Mouse (Mus musculus) ES-Bruce4 (cell line): ENCODE measurements around the gene Vax1.

ENCODE experiments used
- CTCF ChIP-seq: IDR thresholded peaks from one replicate; pipeline ENCODE4 v1.8.1; 2011; ENCODE audit warnings: low read depth, low read length
- EP300 ChIP-seq: IDR thresholded peaks from 2 replicates; pipeline ENCODE4 v1.6.1; 2011; ENCODE audit warnings: low read depth, low read length; ENCODE audit not compliant: insufficient read depth
- POLR2A ChIP-seq: IDR thresholded peaks from one replicate; pipeline ENCODE4 v1.8.1; 2011; ENCODE audit warnings: low read length; ENCODE audit not compliant: insufficient read depth

DNA sequence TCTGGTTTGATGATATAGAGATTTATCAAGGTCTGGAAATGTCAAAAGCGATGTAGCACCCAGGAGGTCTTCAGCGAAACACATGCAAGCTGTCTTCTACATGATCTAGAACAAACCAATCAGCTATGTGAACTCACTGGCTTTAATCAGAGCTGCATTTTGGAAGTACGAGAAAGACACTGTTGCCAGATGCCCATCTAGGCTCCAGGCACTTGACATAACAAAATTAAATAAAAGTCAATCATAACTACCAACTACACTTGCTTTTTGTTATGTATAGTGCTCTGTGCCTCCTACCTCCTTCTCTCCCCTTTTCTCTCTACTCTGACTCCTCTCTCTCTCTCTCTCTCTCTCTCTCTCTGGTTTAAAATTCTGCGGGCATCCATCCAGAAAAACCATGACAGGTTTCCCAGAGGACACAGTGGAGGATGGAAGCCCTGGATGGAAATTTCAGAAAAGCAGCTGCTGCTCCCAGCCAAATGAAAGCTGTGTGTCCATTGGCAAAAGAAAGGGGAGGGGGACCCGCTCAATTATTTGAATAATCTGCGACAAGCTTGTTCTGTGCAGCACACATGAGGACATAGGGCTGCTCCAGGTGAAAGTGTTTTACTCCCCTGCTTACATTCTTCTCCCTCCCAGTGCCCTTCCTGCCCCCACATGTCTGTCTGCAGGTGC lies 3.6 kb upstream of the Vax1 start:
- TF ChIP-seq CTCF (no peak), POLR2A (no peak), EP300 (no peak)
